Mouse (Mus musculus) B cell, adult 2 months (primary cell): Measurements from ENCODE around the gene Anapc15.

Experiments used
- DNase-seq, 2 experiments: peaks; one replicate each; pipeline ENCODE4 v3.0.0; 2022

The Anapc15 gene

GRCm38 (mm10) chr7:101863415-101863814, at the start of gene Anapc15:
Anapc15 (plus strand) TSS chr7:101863715.
- DNase-seq = no peak

GRCm38 (mm10) chr7:101817861-101818401, 45.6 kb upstream of the Anapc15 start, which contains the start of gene Phox2a:
Phox2a (plus strand) TSS chr7:101818313.
- no peak for DNase-seq

GRCm38 (mm10) chr7:101820295-101821030, 43.1 kb upstream of the Anapc15 start:
- peak; percentile 22 to 43 for DNase-seq

- peak; percentile 42 to 52 for DNase-seq
Observed at GRCm38 (mm10) chr7:101821571-101822501, 41.7 kb upstream of the Anapc15 start.

GRCm38 (mm10) chr7:101822836-101823757, 40.4 kb upstream of the Anapc15 start:
- DNase-seq = no peak

- no peak for DNase-seq
Observed at GRCm38 (mm10) chr7:101823758-101824630, 39.5 kb upstream of the Anapc15 start.

GRCm38 (mm10) chr7:101830373-101830772, 33.1 kb upstream of the Anapc15 start:
- DNase-seq = no peak

GRCm38 (mm10) chr7:101831437-101831836, 32.1 kb upstream of the Anapc15 start:
- no peak for DNase-seq

- no peak for DNase-seq
Observed at GRCm38 (mm10) chr7:101832372-101832771, 31.1 kb upstream of the Anapc15 start.

GRCm38 (mm10) chr7:101833352-101833751, 30.2 kb upstream of the Anapc15 start:
- DNase-seq = no peak

GRCm38 (mm10) chr7:101833916-101834584, 29.5 kb upstream of the Anapc15 start:
- DNase-seq = no peak

- no peak for DNase-seq
Observed at GRCm38 (mm10) chr7:101834903-101835302, 28.6 kb upstream of the Anapc15 start.

- DNase-seq = no peak
Observed at GRCm38 (mm10) chr7:101835457-101836109, 27.9 kb upstream of the Anapc15 start.

- peak; percentile 69 to 72 for DNase-seq
Observed at GRCm38 (mm10) chr7:101836271-101837153, 27.0 kb upstream of the Anapc15 start.

- peak in 1 of 2 experiments; percentile 28 for DNase-seq
Observed at GRCm38 (mm10) chr7:101837154-101837605, 26.3 kb upstream of the Anapc15 start.

- DNase-seq = peak; percentile 54 to 57
Observed at GRCm38 (mm10) chr7:101837606-101838471, 25.7 kb upstream of the Anapc15 start, which contains the start of gene Inppl1. Inppl1 (minus strand) TSS chr7:101838229.

GRCm38 (mm10) chr7:101844186-101844585, 19.3 kb upstream of the Anapc15 start:
- no peak for DNase-seq

GRCm38 (mm10) chr7:101847934-101848333, 15.6 kb upstream of the Anapc15 start:
- DNase-seq = peak in 1 of 2 experiments; percentile 11
